Mouse (Mus musculus): ENCODE data around the gene A730015C16Rik. TPM values are rescaled to one million over a fixed set of nuclear protein-coding genes. Genes with fewer than 3 reads are reported as not detected.

Gene A730015C16Rik
- polyA plus RNA-seq, 1 experiment from 2014 or later: 1.7 TPM

DNA sequence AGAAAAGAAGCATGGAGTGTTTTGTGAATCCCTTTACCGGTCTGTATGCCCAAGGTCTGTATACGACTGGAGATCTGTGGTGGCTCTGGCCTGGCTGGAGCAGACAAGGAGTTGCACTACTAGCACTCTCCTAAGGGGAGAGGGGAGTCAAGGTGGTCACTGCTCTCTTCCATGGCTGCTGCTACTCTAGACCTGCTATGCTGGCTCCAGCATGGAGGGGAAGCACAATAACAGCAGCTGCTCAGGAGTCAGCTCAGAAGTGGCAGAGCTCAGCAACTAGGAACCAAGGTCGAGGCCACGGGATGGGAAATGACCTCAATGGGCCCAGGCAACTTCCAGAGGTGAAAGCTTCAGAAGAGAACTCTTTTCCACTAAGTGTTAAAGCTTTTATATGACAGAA lies 37.3 kb downstream of the A730015C16Rik start:
- Histone ChIP-seq H3K4me2 (ENCODE audit: low read depth, low read length, severe bottlenecking) (no peak overlapping the region), H3K9ac (ENCODE audit: low read length) (no peak overlapping the region), H3K27me3 (ENCODE audit: control insufficient read depth, insufficient read depth, low read length) (no peaks in the 10 kb centered on the region), H3K4me1 (replicated peaks; ENCODE audit: control insufficient read depth, insufficient read depth, low read length) (no peaks in the 10 kb centered on the region), H3K36me3 (ENCODE audit: control insufficient read depth, insufficient read depth, low read length) (no peaks in the 10 kb centered on the region), H3K9me3 (ENCODE audit: control insufficient read depth, low read length) (no peaks in the 10 kb centered on the region), H3K4me3 (ENCODE audit: low read depth, low read length) (no peak overlapping the region), H3K27ac (ENCODE audit: low read depth, low read length) (no peak overlapping the region)
- ATAC-seq (replicated peaks; ENCODE audit: low FRiP score): no peak
- DNase-seq (ENCODE audit: low spot score): no peak
- 65% methylated on average over 4 of the region's 4 CpGs for WGBS

GRCm38 (mm10) chr4:108803535-108803934 lies 44.9 kb downstream of the A730015C16Rik start:
- H3K36me3 ChIP-seq (ENCODE audit: control insufficient read depth, insufficient read depth, low read length): no peaks in the 10 kb centered on the region
- H3K4me3 ChIP-seq (ENCODE audit: low read depth, low read length): no peak overlapping the region
- DNase-seq (ENCODE audit: low spot score) (no peak), ATAC-seq (replicated peaks; ENCODE audit: low FRiP score) (no peak)
- H3K4me2 ChIP-seq (ENCODE audit: low read depth, low read length, severe bottlenecking): no peak overlapping the region
- H3K9me3 ChIP-seq (ENCODE audit: control insufficient read depth, low read length): no peaks in the 10 kb centered on the region
- H3K4me1 ChIP-seq (replicated peaks; ENCODE audit: control insufficient read depth, insufficient read depth, low read length): no peaks in the 10 kb centered on the region
- H3K9ac ChIP-seq (ENCODE audit: low read length): no peak overlapping the region
- no peak overlapping the region for H3K27ac ChIP-seq (ENCODE audit: low read depth, low read length)
- H3K27me3 ChIP-seq (ENCODE audit: control insufficient read depth, insufficient read depth, low read length): no peaks in the 10 kb centered on the region
- WGBS: 93% methylated on average over 2 of the region's 2 CpGs

- 55% methylated on average over 2 of the region's 2 CpGs for WGBS
- H3K4me1 ChIP-seq (replicated peaks; ENCODE audit: control insufficient read depth, insufficient read depth, low read length): 0 out of 2 replicates have a peak, but pooled peaks cover 3% of the 10 kb centered on the region
- no peak overlapping the region for H3K4me3 ChIP-seq (ENCODE audit: low read depth, low read length)
- ATAC-seq (replicated peaks; ENCODE audit: low FRiP score): no peak
- no peaks in the 10 kb centered on the region for H3K27me3 ChIP-seq (ENCODE audit: control insufficient read depth, insufficient read depth, low read length)
- H3K4me2 ChIP-seq (ENCODE audit: low read depth, low read length, severe bottlenecking): no peak overlapping the region
- H3K9ac ChIP-seq (ENCODE audit: low read length): no peak overlapping the region
- peak; percentile 76 for DNase-seq (ENCODE audit: low spot score)
- no peaks in the 10 kb centered on the region for H3K9me3 ChIP-seq (ENCODE audit: control insufficient read depth, low read length)
- no peaks in the 10 kb centered on the region for H3K36me3 ChIP-seq (ENCODE audit: control insufficient read depth, insufficient read depth, low read length)
- no peak overlapping the region for H3K27ac ChIP-seq (ENCODE audit: low read depth, low read length)
These were observed 50.2 kb downstream of the A730015C16Rik start for GRCm38 (mm10) chr4:108798083-108798830.

Other genes starting within 250 kb of the A730015C16Rik start
- 22.4 and 26.8 TPM in 2 replicates for gene Cc2d1b, start 228.7 kb downstream of the A730015C16Rik start, polyA plus RNA-seq (2014; fragmentation: Nextera tagmentation; extraction: Ambion mirVana)
- 1.5 and 2.1 TPM in 2 replicates for gene 3110021N24Rik, start 129.0 kb downstream of the A730015C16Rik start, polyA plus RNA-seq (2014; fragmentation: Nextera tagmentation; extraction: Ambion mirVana)
- gene Zfyve9, start 67.8 kb downstream of the A730015C16Rik start, polyA plus RNA-seq (2014; fragmentation: Nextera tagmentation; extraction: Ambion mirVana): 4.0 and 4.8 TPM in 2 replicates
- 230 and 249 TPM in 2 replicates for gene Btf3l4, start 15.0 kb downstream of the A730015C16Rik start, polyA plus RNA-seq (2014; fragmentation: Nextera tagmentation; extraction: Ambion mirVana)
- 99.4 and 101 TPM in 2 replicates for gene Txndc12, start 14.0 kb downstream of the A730015C16Rik start, polyA plus RNA-seq (2014; fragmentation: Nextera tagmentation; extraction: Ambion mirVana)
- gene Kti12, start 834 bp downstream of the A730015C16Rik start, polyA plus RNA-seq (2014; fragmentation: Nextera tagmentation; extraction: Ambion mirVana): 46.8 and 48.9 TPM in 2 replicates
- gene Rab3b, start 30.4 kb upstream of the A730015C16Rik start, polyA plus RNA-seq (2014; fragmentation: Nextera tagmentation; extraction: Ambion mirVana): 28.9 and 34.6 TPM in 2 replicates
- gene Nrd1, start 152.0 kb upstream of the A730015C16Rik start, polyA plus RNA-seq (2014; fragmentation: Nextera tagmentation; extraction: Ambion mirVana): 67.7 and 69.2 TPM in 2 replicates

Measured in forebrain, embryonic 11.5 days (tissue).